Mouse (Mus musculus): ENCODE results near the gene Ssna1. TPM values are rescaled to one million over a fixed set of nuclear protein-coding genes. Genes with fewer than 3 reads are reported as not detected.

The Ssna1 gene
- polyA plus RNA-seq, 1 experiment from 2014 or later = 259 TPM

Other genes with a start within 250 kb of the Ssna1 start
- 72.2 and 89.0 TPM in 2 replicates for gene Nsmf, start 218.1 kb downstream of the Ssna1 start, polyA plus RNA-seq (2016; fragmentation: Nextera tagmentation; extraction: Ambion mirVana)
- not detected in 2 replicates for gene Entpd8, start 192.1 kb downstream of the Ssna1 start, polyA plus RNA-seq (2016; fragmentation: Nextera tagmentation; extraction: Ambion mirVana)
- 0.22 and 0.38 TPM in 2 replicates for gene Noxa1, start 177.3 kb downstream of the Ssna1 start, polyA plus RNA-seq (2016; fragmentation: Nextera tagmentation; extraction: Ambion mirVana)
- gene Nrarp, start 91.7 kb downstream of the Ssna1 start, polyA plus RNA-seq (2016; fragmentation: Nextera tagmentation; extraction: Ambion mirVana) = 77.4 and 108 TPM in 2 replicates
- gene Tor4a, start 75.6 kb downstream of the Ssna1 start, polyA plus RNA-seq (2016; fragmentation: Nextera tagmentation; extraction: Ambion mirVana) = 2.6 and 2.7 TPM in 2 replicates
- 123 and 132 TPM in 2 replicates for gene Nelfb, start 60.9 kb downstream of the Ssna1 start, polyA plus RNA-seq (2016; fragmentation: Nextera tagmentation; extraction: Ambion mirVana)
- gene Stpg3, start 57.8 kb downstream of the Ssna1 start, polyA plus RNA-seq (2016; fragmentation: Nextera tagmentation; extraction: Ambion mirVana) = not detected in 2 replicates
- gene Fam166a, start 53.7 kb downstream of the Ssna1 start, polyA plus RNA-seq (2016; fragmentation: Nextera tagmentation; extraction: Ambion mirVana) = not detected in 2 replicates
- gene Tubb4b, start 47.7 kb downstream of the Ssna1 start, polyA plus RNA-seq (2016; fragmentation: Nextera tagmentation; extraction: Ambion mirVana) = 655 and 693 TPM in 2 replicates
- not detected in 2 replicates for gene Slc34a3, start 38.1 kb downstream of the Ssna1 start, polyA plus RNA-seq (2016; fragmentation: Nextera tagmentation; extraction: Ambion mirVana)
- not detected in 2 replicates for gene Rnf224, start 35.7 kb downstream of the Ssna1 start, polyA plus RNA-seq (2016; fragmentation: Nextera tagmentation; extraction: Ambion mirVana)
- 25.5 and 43.5 TPM in 2 replicates for gene Rnf208, start 30.2 kb downstream of the Ssna1 start, polyA plus RNA-seq (2016; fragmentation: Nextera tagmentation; extraction: Ambion mirVana)
- not detected in 2 replicates for gene Cysrt1, start 30.0 kb downstream of the Ssna1 start, polyA plus RNA-seq (2016; fragmentation: Nextera tagmentation; extraction: Ambion mirVana)
- 5.7 and 6.2 TPM in 2 replicates for gene AL732309.1, start 25.6 kb downstream of the Ssna1 start, polyA plus RNA-seq (2016; fragmentation: Nextera tagmentation; extraction: Ambion mirVana)
- 18.7 and 20.3 TPM in 2 replicates for gene Tmem203, start 17.0 kb downstream of the Ssna1 start, polyA plus RNA-seq (2016; fragmentation: Nextera tagmentation; extraction: Ambion mirVana)
- gene Tprn, start 9.8 kb downstream of the Ssna1 start, polyA plus RNA-seq (2016; fragmentation: Nextera tagmentation; extraction: Ambion mirVana) = 8.1 and 9.5 TPM in 2 replicates
- 150 and 156 TPM in 2 replicates for gene Anapc2, start within 50 bp of the Ssna1 start, polyA plus RNA-seq (2016; fragmentation: Nextera tagmentation; extraction: Ambion mirVana)
- not detected in 2 replicates for gene Tmem210, start 15.7 kb upstream of the Ssna1 start, polyA plus RNA-seq (2016; fragmentation: Nextera tagmentation; extraction: Ambion mirVana)
- gene Lrrc26, start 17.5 kb upstream of the Ssna1 start, polyA plus RNA-seq (2016; fragmentation: Nextera tagmentation; extraction: Ambion mirVana) = not detected in 2 replicates
- 1.2 and 4.5 TPM in 2 replicates for gene Grin1, start 46.7 kb upstream of the Ssna1 start, polyA plus RNA-seq (2016; fragmentation: Nextera tagmentation; extraction: Ambion mirVana)
- gene Man1b1, start 59.9 kb upstream of the Ssna1 start, polyA plus RNA-seq (2016; fragmentation: Nextera tagmentation; extraction: Ambion mirVana) = 57.4 and 58.7 TPM in 2 replicates
- 21.1 and 21.8 TPM in 2 replicates for gene Dpp7, start 83.9 kb upstream of the Ssna1 start, polyA plus RNA-seq (2016; fragmentation: Nextera tagmentation; extraction: Ambion mirVana)
- 7.4 and 10.1 TPM in 2 replicates for gene Uap1l1, start 93.2 kb upstream of the Ssna1 start, polyA plus RNA-seq (2016; fragmentation: Nextera tagmentation; extraction: Ambion mirVana)
- 71.6 and 75.1 TPM in 2 replicates for gene Sapcd2, start 99.9 kb upstream of the Ssna1 start, polyA plus RNA-seq (2016; fragmentation: Nextera tagmentation; extraction: Ambion mirVana)
- 0.31 TPM in 1 of 2 replicates, not detected in the other for gene Entpd2, start 123.4 kb upstream of the Ssna1 start, polyA plus RNA-seq (2016; fragmentation: Nextera tagmentation; extraction: Ambion mirVana)
- 75.1 and 155 TPM in 2 replicates for gene Npdc1, start 126.9 kb upstream of the Ssna1 start, polyA plus RNA-seq (2016; fragmentation: Nextera tagmentation; extraction: Ambion mirVana)
- gene Fut7, start 150.8 kb upstream of the Ssna1 start, polyA plus RNA-seq (2016; fragmentation: Nextera tagmentation; extraction: Ambion mirVana) = not detected in 2 replicates
- gene Abca2, start 156.3 kb upstream of the Ssna1 start, polyA plus RNA-seq (2016; fragmentation: Nextera tagmentation; extraction: Ambion mirVana) = 5.7 and 5.9 TPM in 2 replicates
- 0.90 and 1.2 TPM in 2 replicates for gene Clic3, start 184.4 kb upstream of the Ssna1 start, polyA plus RNA-seq (2016; fragmentation: Nextera tagmentation; extraction: Ambion mirVana)
- gene Paxx, start 188.7 kb upstream of the Ssna1 start, polyA plus RNA-seq (2016; fragmentation: Nextera tagmentation; extraction: Ambion mirVana) = 17.0 and 31.3 TPM in 2 replicates
- 0.49 and 1.7 TPM in 2 replicates for gene Ptgds, start 197.6 kb upstream of the Ssna1 start, polyA plus RNA-seq (2016; fragmentation: Nextera tagmentation; extraction: Ambion mirVana)
- not detected in 2 replicates for gene Lcn12, start 221.5 kb upstream of the Ssna1 start, polyA plus RNA-seq (2016; fragmentation: Nextera tagmentation; extraction: Ambion mirVana)
- 88.3 and 109 TPM in 2 replicates for gene Fbxw5, start 228.3 kb upstream of the Ssna1 start, polyA plus RNA-seq (2016; fragmentation: Nextera tagmentation; extraction: Ambion mirVana)
- 5.8 and 6.0 TPM in 2 replicates for gene C8g, start 229.3 kb upstream of the Ssna1 start, polyA plus RNA-seq (2016; fragmentation: Nextera tagmentation; extraction: Ambion mirVana)

Measured in hindbrain, embryonic 10.5 days (tissue).